Mouse (Mus musculus) G1E (cell line): ENCODE measurements around the gene Paxx.

Experiments used
- CTCF ChIP-seq: IDR thresholded peaks from 2 replicates; pipeline ENCODE4 v1.5.1; 2012; ENCODE audit warnings: low read depth, low read length, inconsistent platforms, mixed read lengths
- GATA1 ChIP-seq: IDR thresholded peaks from 2 replicates; pipeline ENCODE4 v1.6.1; 2012; ENCODE audit warnings: borderline replicate concordance, low read length, inconsistent platforms, mixed read lengths
- GATA2 ChIP-seq: IDR thresholded peaks from 2 replicates; pipeline ENCODE4 v1.6.1; 2012; ENCODE audit warnings: low read depth, low read length, inconsistent platforms, borderline replicate concordance
- POLR2AphosphoS5 ChIP-seq: IDR thresholded peaks from 2 replicates; pipeline ENCODE4 v1.6.1; 2012; ENCODE audit warnings: low read depth, low read length, inconsistent platforms; ENCODE audit not compliant: insufficient replicate concordance
- TAL1 ChIP-seq: conservative IDR thresholded peaks from 2 replicates; pipeline ENCODE4 v1.6.1; 2012; ENCODE audit warnings: low read depth, low read length, inconsistent platforms, mixed read lengths

- TF ChIP-seq CTCF (no peak), GATA1 (no peak), POLR2AphosphoS5 (no peak), TAL1 (no peak), GATA2 (no peak)
Observed at GRCm38 (mm10) chr2:25488671-25489068, 27.8 kb upstream of the Paxx start.
